Mouse (Mus musculus): ENCODE data around the gene Olfr1185-ps1. TPM values are rescaled to one million over a fixed set of nuclear protein-coding genes. Genes with fewer than 3 reads are reported as not detected.
"Not testable (repeated sequence)": the region's sequence is repeated elsewhere in the genome, so short reads cannot be mapped to it uniquely, and the experiment has no call there.

The Olfr1185-ps1 gene
- not detected in 2 replicates for polyA plus RNA-seq (2012; rRNA removed)

DNA sequence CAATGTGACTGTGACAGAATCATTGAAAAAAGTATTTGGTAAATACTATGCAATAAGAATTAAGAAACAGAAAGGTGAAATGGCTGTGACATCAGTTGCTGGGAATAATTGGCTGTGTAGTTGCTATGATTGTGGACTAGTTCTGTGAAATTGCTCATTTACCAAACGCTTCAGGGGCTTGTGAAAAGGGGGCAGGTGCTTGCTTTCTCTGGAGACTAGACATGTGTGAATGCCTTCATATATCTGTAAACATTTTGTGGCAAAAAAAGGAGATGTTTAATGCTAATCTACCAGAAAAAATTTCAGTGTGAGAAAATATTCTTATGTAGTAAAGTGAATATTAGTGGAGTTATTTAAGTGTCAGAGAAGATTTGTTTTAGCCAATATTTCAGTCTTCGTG, at the start of gene Olfr1185-ps1:
Olfr1185-ps1 (plus strand) TSS at position 301 of the 400 bp plus-strand sequence.
- TF ChIP-seq CTCF (IDR thresholded peaks at IDR 0.05; ENCODE audit: extremely low read depth, insufficient read depth, low read length): no peak
- TF ChIP-seq POLR2A (IDR thresholded peaks at IDR 0.05; ENCODE audit: extremely low read depth, insufficient read depth, low read length): no peak
- H3K4me3 ChIP-seq (ENCODE audit: insufficient read depth, low read length): no peak within 1 kb of the TSS

DNA sequence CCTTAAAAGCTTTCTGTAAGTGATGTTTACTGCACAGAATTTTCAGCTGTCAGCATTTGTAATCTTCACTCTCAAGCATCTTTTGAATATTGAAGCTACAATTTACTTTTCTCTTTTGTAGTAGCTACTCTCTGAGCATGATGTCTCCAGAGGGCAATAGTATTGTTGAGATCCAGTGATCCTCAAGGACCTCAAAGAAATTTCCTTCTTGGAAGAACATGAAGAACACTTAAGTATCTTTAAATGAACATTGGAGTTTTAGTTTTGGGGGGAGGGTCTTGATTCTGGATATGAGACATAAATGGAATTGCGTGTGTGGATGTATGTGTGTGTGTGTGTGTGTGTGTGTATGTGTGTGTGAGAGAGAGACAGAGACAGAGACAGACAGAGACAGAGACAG, 44.1 kb upstream of the Olfr1185-ps1 start, which contains the start of gene Gm13757:
Gm13757 (minus strand) TSS at position 101 of the 400 bp plus-strand sequence.
- Histone ChIP-seq H3K27ac (ENCODE audit: insufficient read depth, low read length) (no peak within 1 kb of the TSS), H3K4me3 (ENCODE audit: insufficient read depth, low read length) (no peak within 1 kb of the TSS), H3K4me1 (ENCODE audit: control insufficient read depth, insufficient read depth, low read length) (no peaks in the 10 kb centered on the region)
- TF ChIP-seq POLR2A (IDR thresholded peaks at IDR 0.05; ENCODE audit: extremely low read depth, insufficient read depth, low read length) (no peak), CTCF (IDR thresholded peaks at IDR 0.05; ENCODE audit: extremely low read depth, insufficient read depth, low read length) (no peak)

More for the DNA sequence above, at the start of gene Olfr1185-ps1:
- Histone ChIP-seq H3K4me1 (ENCODE audit: control insufficient read depth, insufficient read depth, low read length) (no peaks in the 10 kb centered on the region), H3K27ac (ENCODE audit: insufficient read depth, low read length) (no peak within 1 kb of the TSS)

DNA sequence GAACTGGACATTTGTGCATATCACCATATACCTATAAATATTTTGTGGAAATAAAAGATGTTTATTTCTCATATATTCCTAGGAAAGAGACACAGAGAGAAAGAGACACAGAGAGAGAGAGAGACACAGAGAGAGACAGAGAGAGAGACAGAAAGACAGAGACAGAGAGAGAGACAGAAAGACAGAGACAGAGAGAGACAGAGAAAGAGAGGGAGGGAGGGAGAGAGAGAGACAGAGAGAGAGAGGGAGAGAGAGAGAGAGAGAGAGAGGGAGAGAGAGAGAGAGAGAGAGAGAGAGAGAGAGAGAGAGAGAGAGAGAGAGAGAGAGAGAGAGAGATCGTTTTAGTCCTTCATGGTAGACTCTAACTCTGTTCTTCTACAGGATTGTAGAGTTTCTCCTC, 38.6 kb upstream of the Olfr1185-ps1 start, which contains the start of gene Olfr1183:
Olfr1183 (plus strand) TSS at position 301 of the 400 bp plus-strand sequence.
- H3K27ac ChIP-seq (ENCODE audit: insufficient read depth, low read length); H3K4me1 ChIP-seq (ENCODE audit: control insufficient read depth, insufficient read depth, low read length); H3K4me3 ChIP-seq (ENCODE audit: insufficient read depth, low read length): not testable (repeated sequence)

GRCm38 (mm10) chr2:88483298-88483697, 9.8 kb upstream of the Olfr1185-ps1 start, which contains the start of gene Olfr1184:
Olfr1184 (plus strand) TSS chr2:88483598.
- Histone ChIP-seq H3K4me3 (ENCODE audit: insufficient read depth, low read length) (no peak within 1 kb of the TSS), H3K4me1 (ENCODE audit: control insufficient read depth, insufficient read depth, low read length) (no peaks in the 10 kb centered on the region), H3K27ac (ENCODE audit: insufficient read depth, low read length) (no peak within 1 kb of the TSS)
- TF ChIP-seq POLR2A (IDR thresholded peaks at IDR 0.05; ENCODE audit: extremely low read depth, insufficient read depth, low read length): no peak
- TF ChIP-seq CTCF (IDR thresholded peaks at IDR 0.05; ENCODE audit: extremely low read depth, insufficient read depth, low read length): no peak

DNA sequence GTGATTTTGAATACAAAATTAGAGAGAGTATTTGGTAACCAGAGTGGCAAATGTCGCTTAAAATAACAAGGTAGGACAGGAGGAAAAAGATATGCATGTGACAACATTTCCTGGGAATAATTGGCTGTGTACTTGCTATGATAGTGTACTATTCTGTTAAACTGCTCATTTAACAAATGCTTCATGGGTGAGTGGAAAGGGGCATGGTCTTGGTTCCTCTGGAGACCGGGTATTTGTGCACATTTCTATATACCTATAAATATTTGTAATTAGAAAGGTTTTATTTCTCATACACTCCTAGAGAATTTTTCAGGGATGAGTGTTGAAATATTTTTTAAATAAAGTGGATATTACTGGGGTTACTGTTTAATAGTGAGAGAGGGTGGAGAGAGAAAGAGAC, 25.1 kb downstream of the Olfr1185-ps1 start, which contains the start of gene Olfr1186:
Olfr1186 (plus strand) TSS at position 301 of the 400 bp plus-strand sequence.
- Histone ChIP-seq H3K4me1 (ENCODE audit: control insufficient read depth, insufficient read depth, low read length) (no peaks in the 10 kb centered on the region), H3K4me3 (ENCODE audit: insufficient read depth, low read length) (no peak within 1 kb of the TSS), H3K27ac (ENCODE audit: insufficient read depth, low read length) (no peak within 1 kb of the TSS)
- TF ChIP-seq CTCF (IDR thresholded peaks at IDR 0.05; ENCODE audit: extremely low read depth, insufficient read depth, low read length) (no peak), POLR2A (IDR thresholded peaks at IDR 0.05; ENCODE audit: extremely low read depth, insufficient read depth, low read length) (no peak)

- no peak overlapping the region for H3K4me3 ChIP-seq (ENCODE audit: insufficient read depth, low read length)
- H3K27ac ChIP-seq (ENCODE audit: insufficient read depth, low read length): no peak overlapping the region
- no peak for TF ChIP-seq CTCF (IDR thresholded peaks at IDR 0.05; ENCODE audit: extremely low read depth, insufficient read depth, low read length)
- no peaks in the 10 kb centered on the region for H3K4me1 ChIP-seq (ENCODE audit: control insufficient read depth, insufficient read depth, low read length)
Observed at GRCm38 (mm10) chr2:88525720-88526119, 32.6 kb downstream of the Olfr1185-ps1 start.

Other genes starting within 250 kb of the Olfr1185-ps1 start
- gene Olfr1173, start 213.4 kb upstream of the Olfr1185-ps1 start, polyA plus RNA-seq (2012; rRNA removed): not detected in 2 replicates
- gene Olfr1174-ps, start 178.2 kb upstream of the Olfr1185-ps1 start, polyA plus RNA-seq (2012; rRNA removed): not detected in 2 replicates
- gene Olfr1175-ps, start 166.1 kb upstream of the Olfr1185-ps1 start, polyA plus RNA-seq (2012; rRNA removed): not detected in 2 replicates
- not detected in 2 replicates for gene Olfr1176, start 156.6 kb upstream of the Olfr1185-ps1 start, polyA plus RNA-seq (2012; rRNA removed)
- not detected in 2 replicates for gene Olfr1177-ps, start 146.8 kb upstream of the Olfr1185-ps1 start, polyA plus RNA-seq (2012; rRNA removed)
- not detected in 2 replicates for gene Olfr1178, start 106.3 kb upstream of the Olfr1185-ps1 start, polyA plus RNA-seq (2012; rRNA removed)
- gene Olfr1179, start 86.9 kb upstream of the Olfr1185-ps1 start, polyA plus RNA-seq (2012; rRNA removed): not detected in 2 replicates
- gene Olfr1180, start 74.2 kb upstream of the Olfr1185-ps1 start, polyA plus RNA-seq (2012; rRNA removed): not detected in 2 replicates
- gene Olfr1181, start 67.1 kb upstream of the Olfr1185-ps1 start, polyA plus RNA-seq (2012; rRNA removed): not detected in 2 replicates
- gene Gm13757, start 44.2 kb upstream of the Olfr1185-ps1 start, polyA plus RNA-seq (2012; rRNA removed): not detected in 2 replicates
- gene Olfr1183, start 38.5 kb upstream of the Olfr1185-ps1 start, polyA plus RNA-seq (2012; rRNA removed): not detected in 2 replicates
- gene Olfr1184, start 9.7 kb upstream of the Olfr1185-ps1 start, polyA plus RNA-seq (2012; rRNA removed): not detected in 2 replicates
- not detected in 2 replicates for gene Olfr1186, start 25.2 kb downstream of the Olfr1185-ps1 start, polyA plus RNA-seq (2012; rRNA removed)
- not detected in 2 replicates for gene Olfr1188, start 63.6 kb downstream of the Olfr1185-ps1 start, polyA plus RNA-seq (2012; rRNA removed)
- gene Olfr1189, start 93.1 kb downstream of the Olfr1185-ps1 start, polyA plus RNA-seq (2012; rRNA removed): not detected in 2 replicates
- not detected in 2 replicates for gene Olfr1191-ps1, start 147.2 kb downstream of the Olfr1185-ps1 start, polyA plus RNA-seq (2012; rRNA removed)
- gene Olfr1192-ps1, start 155.2 kb downstream of the Olfr1185-ps1 start, polyA plus RNA-seq (2012; rRNA removed): not detected in 2 replicates
- not detected in 2 replicates for gene Olfr1193, start 182.3 kb downstream of the Olfr1185-ps1 start, polyA plus RNA-seq (2012; rRNA removed)
- not detected in 2 replicates for gene Olfr1195, start 195.9 kb downstream of the Olfr1185-ps1 start, polyA plus RNA-seq (2012; rRNA removed)
- not detected in 2 replicates for gene Olfr1196, start 211.3 kb downstream of the Olfr1185-ps1 start, polyA plus RNA-seq (2012; rRNA removed)
- not detected in 2 replicates for gene Olfr1197, start 239.0 kb downstream of the Olfr1185-ps1 start, polyA plus RNA-seq (2012; rRNA removed)

Data from cortical plate, adult 2 months (tissue).